Mouse (Mus musculus): ENCODE measurements around the gene Tbc1d10a. TPM values are rescaled to one million over a fixed set of nuclear protein-coding genes. Genes with fewer than 3 reads are reported as not detected.

Gene Tbc1d10a
- polyA plus RNA-seq (2017; shearing (Covaris generic)), result 108 TPM

DNA sequence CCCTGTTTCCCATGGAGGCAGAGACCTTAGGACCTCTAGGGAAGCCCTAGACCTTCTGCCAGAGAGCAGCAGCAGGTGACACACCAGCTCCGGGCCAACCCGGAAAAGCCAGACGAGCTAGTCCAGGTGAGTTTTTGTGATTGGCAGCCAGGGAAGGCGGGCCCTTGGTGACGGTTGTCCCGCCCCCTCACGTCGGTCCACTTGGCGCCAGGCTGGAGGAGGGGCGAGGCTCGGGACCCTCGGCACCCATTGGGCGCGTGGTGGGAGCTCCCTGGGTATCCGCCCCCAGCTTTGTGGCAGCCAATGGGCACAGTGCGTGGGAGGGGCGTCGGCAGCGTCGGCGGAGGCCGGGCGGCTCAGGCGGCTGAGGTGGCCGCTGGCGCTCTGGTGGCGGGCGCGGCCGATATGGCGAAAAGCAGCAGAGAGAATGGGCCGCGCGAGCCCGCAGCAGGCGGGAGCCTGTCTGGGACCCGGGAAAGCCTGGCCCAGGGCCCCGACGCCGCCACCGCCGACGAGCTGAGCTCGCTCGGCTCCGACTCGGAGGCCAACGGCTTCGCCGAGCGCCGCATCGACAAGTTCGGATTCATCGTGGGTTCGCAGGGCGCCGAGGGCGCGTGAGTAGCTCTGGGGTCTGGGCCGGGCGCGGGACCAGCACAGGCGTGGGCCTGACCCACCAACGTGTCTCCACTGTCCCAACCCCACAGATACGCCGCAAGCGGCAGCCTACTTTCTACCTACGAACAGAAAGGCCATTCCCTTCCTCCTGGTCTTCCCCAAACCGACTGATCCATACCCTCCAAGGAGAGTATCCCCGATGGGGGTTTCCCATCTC, at the start of gene Tbc1d10a:
Gene Tbc1d10a, plus strand, starts transcription at position 304 of the 832 bp plus-strand sequence.

DNA sequence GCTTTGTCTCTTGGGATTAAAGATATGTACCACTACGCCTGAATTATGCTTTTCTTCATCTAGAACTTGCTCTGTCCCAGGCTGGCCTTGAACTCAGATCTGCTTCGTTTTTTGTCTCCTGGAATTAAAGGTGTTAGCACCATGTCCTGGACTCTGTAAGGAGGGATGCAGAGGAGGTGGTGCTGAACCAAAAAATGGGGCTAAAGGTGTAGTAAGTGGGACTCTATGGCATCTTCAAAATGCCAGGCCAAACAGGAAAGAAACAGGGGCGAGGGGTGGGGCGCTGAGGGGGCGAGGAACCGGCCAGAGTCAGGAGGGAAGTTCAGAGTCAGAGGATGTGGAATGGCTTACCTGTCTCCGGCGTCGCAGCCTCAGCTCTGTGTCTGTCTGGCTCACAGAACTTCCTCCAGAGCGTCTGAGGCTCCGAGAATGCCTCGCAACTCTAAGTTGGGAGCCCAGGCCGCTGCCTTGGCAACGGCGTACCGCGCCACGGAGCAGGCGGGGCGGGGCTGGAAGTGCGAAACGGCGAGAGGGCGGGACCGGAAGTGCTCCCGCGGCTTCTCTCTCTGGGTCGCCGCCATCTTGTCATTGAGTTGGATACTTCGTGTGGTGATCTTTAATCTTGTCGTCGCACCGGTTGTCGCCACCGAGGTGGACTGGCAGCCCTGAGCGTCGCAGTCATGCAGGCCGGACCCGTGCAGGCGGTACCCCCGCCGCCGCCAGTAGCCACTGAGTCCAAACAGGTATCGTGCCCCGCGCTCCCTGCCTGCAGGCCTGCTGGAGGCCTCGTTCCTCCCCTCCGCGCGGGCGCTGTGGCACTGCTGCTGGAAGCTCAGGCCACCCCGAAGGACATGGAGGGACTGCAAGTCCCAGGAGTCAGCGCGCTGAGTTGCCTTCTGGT, 26.5 kb upstream of the Tbc1d10a start, which contains the start of the genes Ccdc157 and Sf3a1:
Gene Ccdc157, minus strand, starts transcription at position 486 of the 901 bp plus-strand sequence.
Gene Sf3a1, plus strand, starts transcription at position 543 of the 901 bp plus-strand sequence.

DNA sequence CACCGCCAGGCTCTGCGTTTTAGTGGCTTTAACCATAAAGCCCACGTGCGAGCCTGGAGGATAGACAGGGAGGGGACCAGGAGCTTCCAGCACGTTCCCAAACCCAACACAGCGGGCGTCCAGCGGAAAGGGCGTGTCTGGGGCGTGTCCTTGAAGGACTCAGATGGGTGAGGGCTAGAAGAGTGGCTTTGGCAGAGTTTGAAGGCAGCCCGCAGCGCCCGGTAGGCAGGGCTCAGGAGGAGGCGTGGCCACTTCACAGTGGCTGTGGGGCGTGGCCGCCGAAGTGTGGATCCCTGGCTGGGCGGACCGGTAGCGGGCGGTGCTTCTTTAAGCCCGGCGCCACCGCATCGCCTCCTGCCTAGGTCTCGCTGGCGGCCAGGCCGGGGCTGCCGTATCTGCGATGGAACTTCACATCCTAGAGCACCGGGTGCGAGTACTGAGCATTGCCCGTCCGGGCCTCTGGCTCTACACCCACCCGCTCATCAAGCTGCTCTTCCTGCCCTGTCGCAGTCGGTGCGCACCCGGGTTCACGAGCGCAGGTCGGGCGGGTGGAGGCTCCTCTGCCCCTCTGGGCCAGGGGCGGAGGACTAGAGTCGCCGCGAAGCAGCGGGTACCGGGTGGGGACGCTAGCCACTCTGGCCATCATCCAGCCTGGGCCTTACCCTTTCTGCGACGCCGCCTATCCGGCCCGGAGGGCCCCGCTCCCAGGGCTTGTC, 31.5 kb downstream of the Tbc1d10a start, which contains the start of gene Castor1:
Gene Castor1, plus strand, starts transcription at position 312 of the 716 bp plus-strand sequence.

DNA sequence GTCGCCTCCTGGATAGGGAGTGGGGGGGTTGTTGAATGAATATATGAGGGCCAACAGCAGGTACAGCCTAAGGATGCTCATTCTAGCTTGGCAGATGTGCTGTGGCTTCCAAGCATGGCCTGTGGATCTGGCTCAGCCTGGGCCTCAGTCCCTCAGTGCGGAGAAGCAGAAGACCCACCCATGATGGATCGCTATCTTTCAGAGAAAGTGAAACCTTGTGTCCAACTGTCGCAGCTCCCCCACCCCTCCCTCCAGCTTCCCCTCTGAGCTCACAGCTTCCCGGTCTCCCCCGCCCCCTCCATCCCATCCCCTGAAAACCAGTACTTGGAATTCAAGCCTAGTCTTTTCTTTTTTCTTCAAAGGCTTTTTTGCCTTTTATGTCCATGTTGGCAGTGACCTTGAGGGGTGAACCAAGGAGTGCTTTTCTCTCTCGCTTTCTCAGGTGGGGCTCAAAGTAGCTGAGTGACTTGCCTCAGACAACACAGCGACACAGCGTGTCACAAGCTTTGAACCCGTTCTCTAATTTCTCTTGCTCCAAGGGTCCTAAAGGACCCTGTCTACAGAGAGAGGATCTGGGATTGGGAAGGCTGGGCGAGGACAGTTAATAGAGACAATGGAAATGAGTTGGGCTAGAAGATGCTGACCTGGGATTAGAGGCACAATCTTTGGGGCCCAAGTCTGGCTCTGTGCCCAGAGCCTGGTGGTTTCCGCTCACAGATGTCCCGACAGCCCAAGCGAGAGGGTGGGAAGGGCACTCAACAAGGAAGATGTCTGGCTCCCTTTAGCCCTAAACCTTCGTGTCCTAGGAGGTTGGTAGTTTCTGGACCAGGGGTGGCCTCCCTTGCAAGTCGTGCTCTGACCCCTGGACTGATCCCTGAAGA, 49.3 kb downstream of the Tbc1d10a start, which contains the start of gene Osm:
Gene Osm, plus strand, starts transcription at position 756 of the 881 bp plus-strand sequence.

DNA sequence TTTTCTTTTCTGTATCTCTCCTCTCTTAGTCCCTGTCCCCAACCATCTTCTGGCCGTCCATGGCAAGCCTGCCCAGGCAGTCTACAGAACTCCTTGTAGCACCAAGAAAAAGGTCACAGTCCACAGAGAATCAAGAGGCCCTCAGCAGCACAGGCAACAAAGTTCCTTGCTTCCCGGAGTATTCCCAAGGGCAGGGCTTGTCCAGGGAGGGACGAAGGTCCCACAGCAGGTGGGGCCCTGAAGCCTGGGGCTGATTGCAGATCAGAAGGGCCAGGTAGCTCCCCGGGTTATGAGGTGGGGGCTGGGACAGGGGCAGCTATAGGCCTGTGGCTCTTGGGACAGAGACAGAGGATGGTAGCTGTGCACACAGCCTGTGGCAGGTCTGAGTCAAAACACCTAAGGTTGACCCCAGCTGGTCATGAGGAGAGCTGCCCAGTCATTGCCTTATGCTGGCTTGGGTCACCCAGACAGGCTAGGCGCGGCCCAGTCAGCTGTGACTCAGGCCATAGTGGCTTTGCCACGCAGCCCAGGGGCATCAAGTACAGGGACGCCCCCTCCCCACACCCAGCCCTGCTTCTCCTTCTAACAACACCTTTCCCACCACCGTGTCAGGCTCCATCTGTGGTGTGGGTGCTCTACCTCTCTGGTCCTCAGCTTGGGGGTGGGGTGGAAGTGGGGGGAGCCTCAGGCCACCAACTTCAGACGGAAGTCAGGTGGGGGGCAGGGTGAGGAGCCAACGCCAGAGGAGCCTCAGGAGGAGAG, 70.4 kb downstream of the Tbc1d10a start, which contains the start of gene Lif:
Gene Lif, plus strand, starts transcription at position 712 of the 762 bp plus-strand sequence.

Other genes with a start within 250 kb of the Tbc1d10a start
- gene Pes1, start 222.8 kb upstream of the Tbc1d10a start, polyA plus RNA-seq (2017; shearing (Covaris generic)), result 68.3 TPM
- gene 4930556J24Rik, start 210.0 kb upstream of the Tbc1d10a start, polyA plus RNA-seq (2017; shearing (Covaris generic)), result 0.31 TPM
- gene Gal3st1, start 203.2 kb upstream of the Tbc1d10a start, polyA plus RNA-seq (2017; shearing (Covaris generic)), result not detected
- gene Sec14l4, start 155.3 kb upstream of the Tbc1d10a start, polyA plus RNA-seq (2017; shearing (Covaris generic)), result not detected
- not detected for gene Sec14l3, start 121.9 kb upstream of the Tbc1d10a start, polyA plus RNA-seq (2017; shearing (Covaris generic))
- 0.57 TPM for gene Mtfp1, start 91.3 kb upstream of the Tbc1d10a start, polyA plus RNA-seq (2017; shearing (Covaris generic))
- 0.29 TPM for gene Sec14l2, start 63.4 kb upstream of the Tbc1d10a start, polyA plus RNA-seq (2017; shearing (Covaris generic))
- 35.0 TPM for gene Rnf215, start 51.6 kb upstream of the Tbc1d10a start, polyA plus RNA-seq (2017; shearing (Covaris generic))
- gene Ccdc157, start 26.5 kb upstream of the Tbc1d10a start, polyA plus RNA-seq (2017; shearing (Covaris generic)), result 5.0 TPM
- 52.2 TPM for gene Sf3a1, start 26.4 kb upstream of the Tbc1d10a start, polyA plus RNA-seq (2017; shearing (Covaris generic))
- 30.3 TPM for gene Castor1, start 31.4 kb downstream of the Tbc1d10a start, polyA plus RNA-seq (2017; shearing (Covaris generic))
- gene Osm, start 49.6 kb downstream of the Tbc1d10a start, polyA plus RNA-seq (2017; shearing (Covaris generic)), result 22.4 TPM
- not detected for gene Lif, start 70.8 kb downstream of the Tbc1d10a start, polyA plus RNA-seq (2017; shearing (Covaris generic))

All from naive thymus-derived CD4-positive, alpha-beta T cell, adult 5 months (primary cell).